Mouse (Mus musculus) embryo, embryonic 10.5 days (tissue): ENCODE data around the gene BC048679.

Source experiments
- DNase-seq: peaks from one replicate; pipeline ENCODE4 v3.0.0-alpha.2; 2015; ENCODE audit warnings: low spot score

The BC048679 gene

DNA sequence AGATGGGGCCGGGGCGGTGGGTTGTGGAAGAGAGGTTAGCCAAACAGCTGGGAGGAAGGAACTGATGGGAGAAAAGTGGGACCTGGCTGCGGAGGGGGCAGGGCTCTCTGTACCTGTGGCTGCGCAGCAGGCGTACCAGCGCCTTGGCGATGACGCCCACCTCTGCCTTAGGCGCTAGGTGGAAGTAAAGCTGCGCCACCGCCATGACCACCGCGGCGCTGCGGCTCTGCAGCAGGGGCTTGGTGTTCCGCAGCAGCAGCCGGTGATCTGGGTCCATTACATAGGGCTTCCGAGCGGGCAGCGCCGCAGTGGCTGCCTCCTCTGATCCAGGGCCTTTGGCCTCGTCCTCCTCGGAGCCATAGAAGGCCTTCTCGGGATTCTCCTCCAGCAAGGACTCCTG is 21.2 kb downstream of the BC048679 start:
- DNase-seq: peak; percentile 37

DNA sequence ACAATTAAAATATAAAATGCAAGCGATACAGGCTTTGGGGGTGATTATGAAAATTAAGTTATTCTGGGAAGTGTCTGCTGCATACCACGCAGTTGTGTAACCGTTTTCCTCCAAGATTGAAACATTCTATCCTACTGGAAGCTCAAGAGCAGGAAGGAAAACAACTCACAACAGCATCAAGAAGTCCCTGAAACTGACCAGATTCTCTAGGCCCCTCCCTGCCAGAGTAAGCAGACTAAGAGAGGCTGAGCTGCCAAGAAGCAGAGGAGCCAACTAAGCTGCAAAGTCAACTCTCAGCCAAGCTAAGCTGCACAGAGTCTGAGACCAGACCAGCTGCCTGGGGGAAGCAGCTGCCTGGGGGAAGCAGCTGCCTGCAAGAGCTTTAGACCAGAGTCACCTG is 22.9 kb downstream of the BC048679 start:
- no peak for DNase-seq

GRCm38 (mm10) chr7:81464906-81465450 is 33.1 kb downstream of the BC048679 start:
- no peak for DNase-seq

GRCm38 (mm10) chr7:81464116-81464515 is 34.0 kb downstream of the BC048679 start:
- peak; percentile 72 for DNase-seq

GRCm38 (mm10) chr7:81462815-81463214 is 35.3 kb downstream of the BC048679 start:
- DNase-seq: no peak

DNA sequence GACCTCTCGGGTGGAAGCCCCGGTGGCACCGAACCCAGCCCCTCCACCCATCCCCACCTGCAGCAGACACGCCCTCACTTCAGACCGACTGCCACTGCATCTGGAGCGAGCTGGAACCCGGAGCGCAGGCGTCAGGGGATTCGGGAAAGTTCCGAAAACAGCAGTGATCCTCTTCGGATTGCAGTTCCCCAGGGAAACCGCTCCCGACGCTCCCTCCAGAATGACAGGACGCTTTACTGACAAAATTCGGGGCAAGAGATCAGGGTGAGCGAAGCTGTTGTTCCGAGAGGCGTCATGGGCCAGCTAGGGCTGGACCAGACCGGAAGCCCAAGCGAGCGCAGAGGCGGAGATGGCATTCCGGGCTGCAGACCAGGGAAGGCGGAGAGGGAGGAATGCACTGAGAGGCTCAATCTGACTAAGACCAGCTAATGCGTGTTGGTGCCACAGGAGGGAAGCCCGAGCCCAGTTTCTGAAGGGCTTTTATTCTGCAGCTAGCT is 42.9 kb downstream of the BC048679 start, which contains the start of gene Cpeb1:
Cpeb1 (minus strand) TSS at position 311 of the 497 bp plus-strand sequence.
- DNase-seq: peak; percentile 66

DNA sequence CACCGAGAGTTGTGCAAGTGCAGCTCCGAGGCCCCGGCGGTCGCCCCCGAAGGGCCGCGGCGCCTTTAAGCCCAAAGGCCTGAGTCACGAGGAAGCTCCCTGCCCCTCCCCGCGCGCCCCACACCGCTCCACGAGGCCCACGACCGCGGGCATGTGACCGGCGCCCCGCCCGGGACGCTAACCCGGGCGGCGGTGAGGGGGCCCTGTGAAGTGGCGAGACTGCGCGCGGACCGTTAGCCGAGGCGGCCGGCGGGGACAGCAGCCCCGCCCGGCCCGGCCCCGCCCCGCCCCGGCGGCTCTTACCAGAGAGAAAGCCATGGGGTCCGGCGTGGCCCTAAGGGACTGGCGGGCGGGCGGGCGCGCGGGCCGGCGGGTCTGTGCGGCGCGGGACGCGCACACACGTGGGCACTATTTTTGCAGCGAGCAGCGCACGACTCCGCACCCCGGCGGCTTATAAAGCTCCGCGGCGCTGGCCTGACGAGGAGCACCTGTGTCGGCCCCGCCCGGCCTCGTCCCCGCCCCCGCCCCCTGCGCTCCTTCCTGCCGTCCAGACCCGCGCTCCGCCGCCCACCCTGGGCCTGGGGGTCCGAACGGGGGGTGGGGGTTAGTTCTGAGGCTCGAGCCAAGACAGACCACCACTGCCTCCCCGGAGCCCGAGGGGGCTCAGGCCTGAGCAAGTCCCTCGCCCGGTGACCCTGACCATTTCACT is 43.6 kb downstream of the BC048679 start:
- DNase-seq: peak; percentile 46

- peak; percentile 59 for DNase-seq
These were observed 44.4 kb downstream of the BC048679 start for GRCm38 (mm10) chr7:81453443-81454274.

DNA sequence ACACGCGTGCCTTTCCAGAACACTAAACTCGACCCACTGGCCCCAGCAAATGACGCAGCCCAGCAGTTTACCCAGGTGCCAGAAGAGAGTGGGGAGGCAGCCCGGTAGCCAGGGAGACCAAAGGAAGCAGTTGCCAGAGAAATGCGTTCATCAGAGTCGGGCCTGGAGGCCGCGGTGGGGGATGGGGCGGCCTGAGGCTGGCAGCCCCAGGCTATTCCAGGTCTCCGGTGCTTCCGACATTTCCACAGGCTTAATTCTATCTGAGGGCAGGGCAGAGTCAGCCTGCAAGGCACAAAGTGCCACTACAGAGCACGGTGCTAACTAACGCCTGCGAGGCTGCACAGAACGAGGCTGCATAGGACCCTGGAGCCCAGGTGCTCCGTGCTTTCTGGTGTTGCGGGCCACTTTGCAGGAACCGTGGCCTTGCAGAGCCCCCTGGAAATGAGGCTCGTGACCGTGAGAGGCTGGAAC is 45.1 kb downstream of the BC048679 start:
- peak; percentile 56 for DNase-seq
